Mouse (Mus musculus) brain, adult 10 weeks (tissue): ENCODE data around the gene Tmem141. TPM values are rescaled to one million over a fixed set of nuclear protein-coding genes. Genes with fewer than 3 reads are reported as not detected.

Experiments
- polyA plus RNA-seq: library from polyadenylated mRNA; stranded (reverse); fragments of 350-450 nt; fragmentation: Illumina TruSeq; extraction: RNeasy Lipid Tissue Mini Kit (QIAGEN cat#74804); gene quantifications from one replicate; pipeline ENCODE4 v1.2.3, GENCODE M21; 2015; ENCODE audit warnings: low read depth, low replicate concordance

Tmem141 gene
- polyA plus RNA-seq, result 54.0 TPM

DNA sequence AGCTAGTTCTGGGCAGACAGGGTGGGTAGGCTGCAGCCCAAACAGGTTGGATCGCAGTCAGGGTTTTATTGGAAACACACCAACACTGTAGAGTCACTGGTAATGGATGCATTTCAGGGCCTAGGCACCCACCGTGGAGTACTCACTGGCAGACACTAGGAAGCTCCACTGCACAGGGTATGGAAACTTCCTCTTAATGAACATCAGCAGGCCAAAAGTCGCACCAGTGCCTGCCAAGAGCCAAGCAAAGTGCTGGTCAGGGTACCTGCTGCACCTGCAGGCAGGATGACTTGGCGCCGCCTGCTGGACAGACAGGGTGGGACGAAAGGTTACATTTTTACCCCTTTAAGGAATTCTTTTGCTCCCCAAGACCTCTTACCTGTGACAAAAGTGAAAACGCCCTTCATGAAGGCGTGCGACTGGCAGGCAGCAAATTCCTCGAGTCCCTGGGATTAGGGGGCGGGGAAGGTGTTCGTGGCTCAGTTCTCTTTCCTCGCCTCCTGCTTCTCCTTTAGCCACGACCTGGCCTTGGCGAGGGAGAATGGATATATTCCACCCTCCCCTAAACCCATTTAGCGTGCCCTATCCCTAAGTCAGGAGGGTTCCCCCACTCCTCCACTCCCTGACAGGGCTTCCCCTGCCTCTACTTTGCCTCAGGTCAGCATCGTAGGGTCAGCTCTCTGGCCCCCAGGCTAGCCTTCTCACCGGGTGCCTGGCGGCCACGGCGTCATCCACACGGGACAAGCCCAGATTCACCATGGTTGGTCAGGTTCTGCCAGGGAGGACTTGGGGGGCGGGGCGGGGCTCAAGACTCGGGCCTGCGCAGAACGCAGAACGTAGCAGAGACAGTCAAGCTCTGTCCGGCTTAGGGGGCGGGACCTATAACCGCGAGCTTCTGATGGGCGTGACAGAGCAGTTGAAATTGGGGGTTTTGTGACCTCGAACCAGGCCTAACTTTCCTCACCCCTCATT, at the start of gene Tmem141:
Gene Tmem141 (minus strand): TSS at position 777 of the 972 bp plus-strand sequence.

DNA sequence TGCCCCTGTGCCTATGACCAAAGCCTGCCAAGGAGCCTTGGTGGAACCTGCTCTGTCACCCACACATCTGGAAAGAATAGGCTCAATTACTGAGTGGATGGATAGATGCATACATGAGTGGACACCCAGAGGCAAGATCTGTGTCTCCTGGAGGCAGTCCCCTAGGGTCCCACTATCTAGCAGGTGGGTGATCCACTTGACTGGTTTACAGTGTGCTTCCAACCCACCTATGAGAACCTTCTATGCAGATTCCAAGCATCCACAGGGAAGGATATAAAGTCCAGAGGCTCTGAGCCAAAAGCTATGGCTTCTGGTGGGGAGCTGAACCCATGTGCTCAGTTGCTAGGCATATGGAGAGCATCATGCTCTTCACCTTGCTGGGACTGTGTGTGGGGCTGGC, 35.8 kb upstream of the Tmem141 start, which contains the start of gene Lcn5:
Gene Lcn5 (plus strand): TSS at position 301 of the 400 bp plus-strand sequence.

DNA sequence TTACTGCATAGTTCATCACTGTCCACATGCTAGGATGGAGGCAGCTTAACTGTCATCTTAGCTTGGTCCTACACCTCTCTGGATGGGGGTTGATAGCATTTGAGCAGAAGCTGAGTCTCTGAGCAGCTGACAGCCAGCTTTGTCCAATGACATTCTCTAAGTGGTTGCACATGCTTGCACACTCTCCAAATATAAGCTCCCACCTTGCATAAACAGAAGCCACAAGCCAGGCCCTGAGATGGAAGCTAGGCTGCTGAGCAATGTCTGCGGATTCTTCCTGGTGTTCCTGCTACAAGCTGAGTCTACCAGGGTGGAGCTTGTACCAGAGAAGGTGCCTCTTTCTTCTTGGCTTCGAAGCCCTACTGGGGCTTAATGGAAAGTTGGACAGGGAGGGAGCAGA, 31.1 kb upstream of the Tmem141 start, which contains the start of gene Lcn8:
Gene Lcn8 (plus strand): TSS at position 219 of the 400 bp plus-strand sequence.

DNA sequence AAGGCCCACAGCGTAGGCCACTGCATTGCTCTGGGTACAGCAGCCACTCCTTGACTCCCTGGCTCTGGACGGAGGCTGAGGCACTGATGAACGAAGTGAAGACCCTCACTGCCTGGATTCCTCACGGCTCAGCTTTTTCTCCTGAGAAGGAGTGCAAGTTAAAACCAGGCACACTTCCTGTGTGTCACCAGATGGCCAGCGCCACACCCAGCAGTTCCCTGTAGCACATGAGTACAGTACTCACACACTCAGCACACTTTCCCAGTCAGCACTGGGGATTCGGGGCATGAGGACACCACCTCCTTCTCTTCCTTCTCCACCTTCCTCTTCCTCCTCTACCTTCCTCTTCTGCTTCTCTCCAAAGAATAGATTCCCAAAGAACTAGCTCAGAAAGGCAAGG, 6.0 kb upstream of the Tmem141 start, which contains the start of gene Fcna:
Gene Fcna (minus strand): TSS at position 220 of the 400 bp plus-strand sequence.

DNA sequence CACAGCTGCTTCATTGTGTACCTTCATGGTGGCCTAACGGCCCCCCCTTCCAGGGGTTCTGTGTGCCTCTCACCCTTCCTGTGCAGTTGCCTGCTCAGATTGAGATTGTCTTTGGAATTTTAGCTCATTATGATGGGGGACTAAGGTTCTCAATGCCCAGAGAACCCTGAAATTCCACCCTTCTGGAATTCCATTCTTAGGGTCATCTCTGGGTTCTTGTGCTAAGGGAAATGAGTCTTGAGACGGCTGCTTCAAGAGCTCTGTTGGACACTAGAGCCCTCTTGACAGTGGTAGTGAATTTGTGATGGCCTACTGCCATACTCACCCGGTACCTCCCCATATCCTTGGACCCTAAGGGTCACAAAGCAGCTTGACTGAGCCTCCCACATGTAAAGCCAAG, 4.2 kb downstream of the Tmem141 start, which contains the start of gene Ccdc183:
Gene Ccdc183 (minus strand): TSS at position 101 of the 400 bp plus-strand sequence.

DNA sequence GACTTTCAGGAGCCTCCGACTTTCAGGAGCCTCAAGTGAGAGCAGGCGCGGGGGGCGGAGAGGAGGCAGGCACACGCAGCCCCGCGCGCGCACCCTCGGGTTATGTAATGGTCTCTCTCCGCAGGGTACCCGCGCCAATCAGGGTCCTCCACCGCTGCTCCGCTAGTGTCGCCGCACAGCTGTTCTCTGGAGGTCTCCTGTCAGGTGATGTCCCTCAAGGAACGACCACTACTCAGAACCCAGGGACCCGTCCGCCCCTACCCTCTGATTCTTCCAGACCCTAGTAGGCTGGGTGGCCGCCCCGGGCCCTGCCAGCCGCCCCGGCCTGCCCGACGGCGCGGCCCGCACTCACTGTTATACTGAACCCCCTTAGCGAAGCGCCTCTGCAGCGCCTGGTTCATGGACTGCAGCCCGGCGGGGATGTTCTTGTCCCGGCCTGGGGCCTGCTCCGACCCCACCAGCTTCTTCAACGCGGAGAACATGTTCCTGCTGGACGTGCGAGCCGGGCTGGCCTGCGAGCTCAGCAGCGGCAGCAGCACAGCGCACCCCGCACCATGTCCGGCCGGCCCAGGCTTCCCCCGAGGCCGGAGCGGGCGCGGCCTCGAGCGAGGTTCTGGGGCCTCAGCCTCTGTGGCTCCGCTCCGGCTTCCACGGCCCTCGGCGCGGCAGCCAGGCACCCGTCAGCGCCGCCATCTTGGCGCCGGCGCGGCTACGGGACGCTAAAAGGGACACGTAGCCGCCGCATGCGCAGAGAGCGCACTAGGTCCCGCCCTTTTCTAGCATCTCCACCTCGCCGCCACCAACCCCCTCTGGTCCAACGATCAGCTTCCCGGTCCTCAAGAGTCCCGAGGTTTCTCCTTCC, 13.8 kb downstream of the Tmem141 start, which contains the start of gene Rabl6:
Gene Rabl6 (minus strand): TSS at position 761 of the 862 bp plus-strand sequence.

DNA sequence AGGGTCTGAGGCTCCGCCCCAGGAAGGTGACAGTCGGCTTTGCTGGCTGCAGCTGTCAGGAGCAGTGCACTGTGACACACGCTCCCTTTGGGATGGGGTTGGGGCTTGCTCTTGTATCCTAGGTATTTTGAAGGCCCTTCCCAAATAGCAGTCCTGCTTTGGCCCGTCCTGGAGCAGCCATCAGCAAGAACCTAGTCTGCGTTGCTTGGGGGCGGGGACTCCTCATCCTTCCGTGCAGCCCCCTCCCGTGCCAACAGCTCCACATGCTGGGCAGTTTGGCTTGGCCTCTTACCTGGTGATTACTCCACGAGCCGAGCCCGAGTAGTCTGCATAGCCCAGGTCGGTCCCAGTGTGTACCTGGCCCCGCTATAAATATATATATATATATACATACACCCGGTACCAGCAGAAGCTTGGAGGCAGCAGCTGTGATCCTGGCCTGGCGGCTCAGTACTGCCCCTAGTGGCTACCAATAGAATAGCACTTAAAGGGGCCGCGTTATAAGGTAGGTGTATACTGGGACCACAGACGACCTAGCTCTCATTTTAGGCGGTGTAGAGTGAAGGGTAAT, 40.4 kb downstream of the Tmem141 start, which contains the start of gene Ajm1:
Gene Ajm1 (minus strand): TSS at position 464 of the 571 bp plus-strand sequence.

DNA sequence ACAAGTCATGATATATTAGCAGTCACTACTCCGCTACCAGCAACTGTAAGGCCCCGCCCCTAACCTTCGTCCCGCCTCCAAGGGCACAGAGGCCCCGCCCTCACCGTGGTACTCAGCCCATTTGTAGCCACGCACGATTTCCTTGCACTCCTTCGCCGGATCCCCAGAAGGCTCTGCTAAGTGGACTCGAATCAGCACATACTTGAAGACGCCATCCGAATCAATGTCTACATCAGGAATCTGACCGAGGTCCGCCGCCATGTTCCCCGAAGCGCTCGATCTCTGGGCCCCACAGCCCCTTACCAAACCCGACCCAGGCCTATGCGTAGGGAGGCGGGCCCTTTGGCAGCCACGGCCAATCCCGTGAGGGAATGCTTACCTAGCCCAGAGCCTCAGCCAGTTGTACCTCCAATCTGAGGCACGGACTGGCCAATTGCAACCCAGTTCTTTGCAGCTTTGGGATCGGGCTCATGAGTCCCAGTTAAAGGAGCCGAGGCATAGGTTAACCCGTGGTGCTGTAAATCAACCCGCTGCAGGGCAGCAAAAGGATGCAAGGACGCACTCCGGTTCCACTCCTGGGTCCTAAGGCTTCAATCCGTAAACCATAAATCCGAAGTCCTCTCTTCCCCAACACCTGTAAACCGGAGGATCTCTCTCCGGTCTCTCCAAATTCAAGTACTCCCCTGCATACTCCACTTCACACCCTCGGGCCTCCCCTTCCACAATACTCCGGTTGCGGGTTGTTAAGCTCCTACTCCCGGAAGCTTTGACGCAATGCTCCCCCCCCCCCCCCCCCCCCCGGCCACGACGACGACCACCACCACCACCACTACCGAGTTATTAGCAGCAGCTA, 47.0 kb downstream of the Tmem141 start, which contains the start of the genes Mamdc4 and Phpt1:
Gene Mamdc4 (minus strand): TSS at position 267 of the 853 bp plus-strand sequence.
Gene Phpt1 (minus strand): TSS at position 646 of the 853 bp plus-strand sequence.

Other genes with a start within 250 kb of the Tmem141 start
- 2.5 TPM for gene Sapcd2, start 249.7 kb downstream of the Tmem141 start, polyA plus RNA-seq
- 11.2 TPM for gene Entpd2, start 226.1 kb downstream of the Tmem141 start, polyA plus RNA-seq
- 274 TPM for gene Npdc1, start 222.7 kb downstream of the Tmem141 start, polyA plus RNA-seq
- 1.1 TPM for gene Fut7, start 198.7 kb downstream of the Tmem141 start, polyA plus RNA-seq
- gene Abca2, start 193.3 kb downstream of the Tmem141 start, polyA plus RNA-seq, result 105 TPM
- gene Clic3, start 165.2 kb downstream of the Tmem141 start, polyA plus RNA-seq, result not detected
- 96.2 TPM for gene Paxx, start 160.9 kb downstream of the Tmem141 start, polyA plus RNA-seq
- gene Ptgds, start 152.0 kb downstream of the Tmem141 start, polyA plus RNA-seq, result 2,295 TPM
- not detected for gene Lcn12, start 128.1 kb downstream of the Tmem141 start, polyA plus RNA-seq
- gene Fbxw5, start 121.3 kb downstream of the Tmem141 start, polyA plus RNA-seq, result 96.2 TPM
- 1.9 TPM for gene C8g, start 120.3 kb downstream of the Tmem141 start, polyA plus RNA-seq
- gene Traf2, start 75.1 kb downstream of the Tmem141 start, polyA plus RNA-seq, result 10.6 TPM
- gene Edf1, start 64.2 kb downstream of the Tmem141 start, polyA plus RNA-seq, result 365 TPM
- 0.95 TPM for gene Mamdc4, start 47.2 kb downstream of the Tmem141 start, polyA plus RNA-seq
- 94.8 TPM for gene Phpt1, start 46.8 kb downstream of the Tmem141 start, polyA plus RNA-seq
- 44.4 TPM for gene Ajm1, start 40.2 kb downstream of the Tmem141 start, polyA plus RNA-seq
- gene Rabl6, start 13.5 kb downstream of the Tmem141 start, polyA plus RNA-seq, result 145 TPM
- gene Ccdc183, start 4.3 kb downstream of the Tmem141 start, polyA plus RNA-seq, result not detected
- gene Fcna, start 6.0 kb upstream of the Tmem141 start, polyA plus RNA-seq, result 0.79 TPM
- not detected for gene Lcn8, start 31.1 kb upstream of the Tmem141 start, polyA plus RNA-seq
- gene Lcn5, start 35.9 kb upstream of the Tmem141 start, polyA plus RNA-seq, result not detected
- gene Lcn6, start 54.8 kb upstream of the Tmem141 start, polyA plus RNA-seq, result not detected
- not detected for gene Lcn10, start 60.7 kb upstream of the Tmem141 start, polyA plus RNA-seq
- gene Obp2a, start 78.0 kb upstream of the Tmem141 start, polyA plus RNA-seq, result not detected
- gene Bmyc, start 84.7 kb upstream of the Tmem141 start, polyA plus RNA-seq, result 81.8 TPM
- gene Obp2b, start 115.0 kb upstream of the Tmem141 start, polyA plus RNA-seq, result not detected
- gene Lcn3, start 143.6 kb upstream of the Tmem141 start, polyA plus RNA-seq, result not detected
- not detected for gene Lcn11, start 155.0 kb upstream of the Tmem141 start, polyA plus RNA-seq
- not detected for gene Gm13539, start 160.3 kb upstream of the Tmem141 start, polyA plus RNA-seq
- gene Glt6d1, start 193.8 kb upstream of the Tmem141 start, polyA plus RNA-seq, result not detected
- gene Lcn9, start 201.1 kb upstream of the Tmem141 start, polyA plus RNA-seq, result not detected
- not detected for gene Sohlh1, start 225.2 kb upstream of the Tmem141 start, polyA plus RNA-seq
- gene Kcnt1, start 241.7 kb upstream of the Tmem141 start, polyA plus RNA-seq, result 90.6 TPM